Mouse (Mus musculus) C2C12 (cell line): ENCODE data around the gene Zmym3. TPM values are rescaled to one million over a fixed set of nuclear protein-coding genes. Genes with fewer than 3 reads are reported as not detected.

Source experiments
- H3K27me3 ChIP-seq: one replicate; pipeline ENCODE4 v1.6.1; 2011; ENCODE audit not compliant: control insufficient read depth, insufficient read depth, insufficient read length
- H3K36me3 ChIP-seq: one replicate; pipeline ENCODE4 v1.6.1; 2011; ENCODE audit not compliant: control insufficient read depth, insufficient read depth
- H3K4me3 ChIP-seq: one replicate; pipeline ENCODE4 v1.5.1; 2011; ENCODE audit warnings: mild to moderate bottlenecking, control low read depth; ENCODE audit not compliant: poor library complexity, insufficient read depth, severe bottlenecking
- H3K79me2 ChIP-seq: one replicate; pipeline ENCODE4 v1.6.1; 2011; ENCODE audit not compliant: control insufficient read depth, insufficient read depth
- H3K79me3 ChIP-seq: one replicate; pipeline ENCODE4 v1.6.1; 2011; ENCODE audit warnings: low read depth, control low read depth
- H3ac ChIP-seq: one replicate; pipeline ENCODE3; 2011; ENCODE audit warnings: low read depth; ENCODE audit not compliant: control insufficient read depth, insufficient read length
- CEBPB ChIP-seq: IDR thresholded peaks from one replicate; pipeline ENCODE4 v1.6.1; 2011; ENCODE audit warnings: low read depth, mild to moderate bottlenecking, control low read depth, moderate library complexity
- CTCF ChIP-seq: IDR thresholded peaks from one replicate; pipeline ENCODE4 v1.5.1; 2011; ENCODE audit not compliant: control insufficient read depth, insufficient read depth, insufficient read length
- FOSL1 ChIP-seq: IDR thresholded peaks from one replicate; pipeline ENCODE4 v1.8.0; 2011; ENCODE audit warnings: mild to moderate bottlenecking, low read length; ENCODE audit not compliant: poor library complexity, insufficient read depth, severe bottlenecking
- MAX ChIP-seq: IDR thresholded peaks from one replicate; pipeline ENCODE4 v1.6.1; 2011; ENCODE audit warnings: mild to moderate bottlenecking, control low read depth
- MYOD1 ChIP-seq: IDR thresholded peaks from one replicate; pipeline ENCODE4 v1.6.1; 2011; ENCODE audit warnings: low read depth; ENCODE audit not compliant: control insufficient read depth, insufficient read length
- MYOG ChIP-seq: IDR thresholded peaks from one replicate; pipeline ENCODE4 v1.6.1; 2011; ENCODE audit not compliant: control insufficient read depth, insufficient read length; ENCODE audit errors: extremely low read depth
- USF1 ChIP-seq: IDR thresholded peaks from one replicate; pipeline ENCODE4 v1.6.1; 2011; ENCODE audit warnings: low read depth, mild to moderate bottlenecking, control low read depth, moderate library complexity
- long read RNA-seq, 2 experiments: library from polyadenylated mRNA; unstranded; transcript quantifications; one replicate each; pipeline ENCODE4 v2.0.0; 2019 to 2020
- polyA plus RNA-seq: library from polyadenylated mRNA; unstranded; fragments of >200 nt; fragmentation: generic; extraction: Trizol; gene quantifications from one replicate; pipeline ENCODE4 v1.2.1, GENCODE M21; 2012; ENCODE audit warnings: missing spikeins

Zmym3 gene
- 15.8 TPM for polyA plus RNA-seq
- long read RNA-seq, experiment 1, partial matches to known transcripts, result 6 of 13 reads
- long read RNA-seq, experiment 1, other reads (novel, unspliced or antisense), result 2 of 13 reads
- long read RNA-seq, experiment 2, full-length matches to known transcripts, result 19 of 37 reads
- long read RNA-seq, experiment 2, partial matches to known transcripts, result 10 of 37 reads
- long read RNA-seq, experiment 2, other reads (novel, unspliced or antisense), result 8 of 37 reads

DNA sequence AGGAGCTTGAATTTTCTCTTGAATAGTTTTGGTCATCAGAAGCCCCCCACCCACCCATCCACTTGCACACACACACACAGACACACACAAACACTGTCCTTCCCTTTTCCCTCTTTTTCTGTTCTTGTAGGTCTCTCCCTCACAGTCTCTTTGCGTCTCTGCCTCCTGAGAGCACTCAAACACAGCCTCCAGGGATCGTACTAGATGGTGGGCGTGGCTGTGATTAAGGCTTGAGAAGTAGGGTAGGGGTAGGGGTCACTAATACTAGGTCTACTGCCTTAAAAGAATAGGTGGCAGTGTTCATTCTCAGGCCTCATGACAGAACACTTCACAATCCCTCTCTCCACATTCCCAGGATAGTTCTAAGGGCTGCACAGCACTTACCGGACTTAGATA lies at the start of gene Zmym3:
Gene Zmym3 (minus strand): TSS at position 150 of the 396 bp plus-strand sequence.
- Histone ChIP-seq H3K27me3 (no peaks in the 10 kb centered on the region), H3K79me2 (peaks cover 14% of the 10 kb centered on the region), H3K79me3 (no peaks in the 10 kb centered on the region), H3ac (peak within 1 kb of the TSS; percentile 51), H3K4me3 (peak within 1 kb of the TSS; percentile 60), H3K36me3 (no peaks in the 10 kb centered on the region)
- TF ChIP-seq MAX, result no peak
- no peak for TF ChIP-seq USF1
- TF ChIP-seq CTCF, result no peak
- no peak for TF ChIP-seq MYOG
- TF ChIP-seq CEBPB, result no peak
- no peak for TF ChIP-seq MYOD1
- no peak for TF ChIP-seq FOSL1

DNA sequence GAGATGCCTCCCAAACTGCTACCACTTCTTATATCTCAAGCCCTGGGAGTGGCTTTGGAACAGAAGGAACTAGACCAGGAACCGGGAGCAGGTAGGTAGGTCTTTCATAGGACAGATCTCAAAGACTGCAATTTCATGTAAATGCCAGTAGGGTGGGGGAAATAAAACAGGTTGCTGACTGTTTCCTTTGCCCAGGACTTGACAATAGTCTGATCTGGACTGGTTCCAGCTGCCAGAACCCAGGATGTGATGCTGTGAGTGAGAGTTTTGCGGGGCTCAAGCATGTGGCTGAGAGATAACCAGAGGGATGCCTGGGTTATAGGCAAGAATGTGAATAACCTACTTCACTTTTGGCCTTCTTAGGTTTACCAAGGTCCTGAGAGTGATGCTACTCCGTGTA lies 30.9 kb upstream of the Zmym3 start:
- Histone ChIP-seq H3K79me3 (no peaks in the 10 kb centered on the region), H3K36me3 (peaks cover 48% of the 10 kb centered on the region), H3K4me3 (no peak overlapping the region), H3K79me2 (no peaks in the 10 kb centered on the region), H3ac (no peak overlapping the region), H3K27me3 (no peaks in the 10 kb centered on the region)
- TF ChIP-seq CEBPB (no peak), MYOD1 (no peak), MAX (no peak), USF1 (no peak)

DNA sequence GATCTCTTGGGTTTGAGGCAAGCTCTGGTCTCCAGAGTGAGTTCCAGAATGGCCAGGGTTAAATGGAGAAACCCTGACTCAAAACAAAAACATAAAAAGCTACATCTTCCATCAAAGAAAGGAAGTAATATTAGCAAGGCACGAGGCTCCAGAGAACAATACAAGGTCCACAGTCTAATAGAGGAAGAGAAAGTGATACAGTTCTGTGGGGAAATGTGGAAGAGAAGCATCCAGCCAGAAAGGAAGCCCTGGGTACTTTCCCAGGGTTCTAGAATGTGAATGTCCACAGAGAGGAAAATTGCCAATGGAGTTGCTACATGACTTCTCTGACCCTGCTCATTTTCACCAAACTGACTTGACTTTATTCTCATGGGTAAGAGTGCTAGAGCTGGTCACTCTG lies 30.5 kb upstream of the Zmym3 start:
- H3K79me2 ChIP-seq, result no peaks in the 10 kb centered on the region
- H3ac ChIP-seq, result no peak overlapping the region
- TF ChIP-seq MAX, result no peak
- TF ChIP-seq USF1, result no peak
- no peak for TF ChIP-seq MYOD1
- TF ChIP-seq MYOG, result no peak
- TF ChIP-seq FOSL1, result no peak
- TF ChIP-seq CTCF, result no peak
- TF ChIP-seq CEBPB, result no peak
- H3K27me3 ChIP-seq, result no peaks in the 10 kb centered on the region
- H3K79me3 ChIP-seq, result no peaks in the 10 kb centered on the region
- H3K4me3 ChIP-seq, result no peak overlapping the region
- peaks cover 53% of the 10 kb centered on the region for H3K36me3 ChIP-seq

DNA sequence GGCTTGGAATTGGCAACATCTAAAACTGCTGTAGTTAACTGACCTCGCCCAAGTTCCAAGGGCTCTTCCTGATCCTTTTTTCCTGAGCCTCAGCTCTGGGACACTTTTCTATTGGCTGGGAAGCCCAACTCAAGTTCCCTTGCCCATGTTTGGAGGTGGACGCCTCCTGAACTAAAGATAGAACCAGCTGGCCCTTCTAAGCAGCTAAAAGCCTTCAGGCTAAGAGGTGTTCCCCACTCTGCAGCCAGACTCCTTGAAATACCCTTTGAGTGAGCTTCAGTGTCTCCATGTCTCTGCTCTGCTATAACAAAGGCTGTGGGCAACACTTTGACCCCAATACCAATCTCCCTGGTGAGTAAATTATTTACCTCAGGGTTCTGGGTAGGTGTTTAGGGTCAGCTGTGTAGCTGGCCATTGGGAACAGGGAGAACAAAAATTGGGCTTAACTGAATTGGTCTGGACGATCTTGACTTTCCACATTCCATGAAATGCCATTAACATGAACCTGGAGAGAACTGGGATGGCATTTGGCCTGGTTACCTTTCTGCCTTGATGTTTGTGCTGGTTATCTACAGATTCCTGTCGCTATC lies 28.3 kb upstream of the Zmym3 start, which contains the start of gene Itgb1bp2:
Gene Itgb1bp2 (plus strand): TSS at position 203 of the 590 bp plus-strand sequence.
- Histone ChIP-seq H3K36me3 (peaks cover 74% of the 10 kb centered on the region), H3K79me3 (no peaks in the 10 kb centered on the region), H3K4me3 (no peak within 1 kb of the TSS), H3K79me2 (no peaks in the 10 kb centered on the region), H3ac (no peak within 1 kb of the TSS), H3K27me3 (no peaks in the 10 kb centered on the region)
- no peak for TF ChIP-seq MYOD1
- no peak for TF ChIP-seq USF1
- no peak for TF ChIP-seq MAX
- no peak for TF ChIP-seq CTCF
- no peak for TF ChIP-seq MYOG
- no peak for TF ChIP-seq CEBPB
- no peak for TF ChIP-seq FOSL1

DNA sequence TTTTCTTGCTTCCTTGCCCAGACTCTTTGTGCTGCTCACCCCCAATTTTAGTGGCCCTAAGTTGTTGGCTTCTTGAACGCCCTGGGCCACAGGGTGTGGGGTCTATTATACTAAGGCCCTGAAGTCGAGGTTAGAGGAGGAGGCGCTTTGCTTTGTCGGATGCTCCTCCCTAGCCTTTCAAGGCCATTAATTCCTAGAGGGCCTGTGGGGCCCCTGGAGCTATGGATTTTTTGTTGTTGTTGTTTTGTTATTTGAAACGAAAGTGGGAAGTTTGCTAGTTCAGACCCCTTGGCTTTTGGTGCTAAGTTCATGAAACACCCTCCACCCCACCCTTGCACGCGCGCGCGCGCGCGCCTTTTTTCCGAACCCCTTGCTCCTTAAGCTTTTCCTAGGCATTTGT lies 9.3 kb upstream of the Zmym3 start:
- Histone ChIP-seq H3ac (peak overlapping the region; percentile 97), H3K79me2 (peaks cover 55% of the 10 kb centered on the region), H3K4me3 (peak overlapping the region; percentile 48), H3K36me3 (peaks cover 22% of the 10 kb centered on the region), H3K79me3 (peaks cover 48% of the 10 kb centered on the region), H3K27me3 (no peaks in the 10 kb centered on the region)
- no peak for TF ChIP-seq FOSL1
- TF ChIP-seq CTCF, result no peak
- no peak for TF ChIP-seq MAX
- TF ChIP-seq CEBPB, result no peak
- TF ChIP-seq MYOD1, result no peak
- TF ChIP-seq USF1, result no peak
- no peak for TF ChIP-seq MYOG
